Mouse (Mus musculus): ENCODE results near the gene Prex1. TPM values are rescaled to one million over a fixed set of nuclear protein-coding genes. Genes with fewer than 3 reads are reported as not detected.
A peak's percentile ranks its signal among the peaks of the same experiment; 100 is the strongest.

The Prex1 gene
- polyA plus RNA-seq, 1 experiment from 2014 or later = 10.4 TPM

DNA sequence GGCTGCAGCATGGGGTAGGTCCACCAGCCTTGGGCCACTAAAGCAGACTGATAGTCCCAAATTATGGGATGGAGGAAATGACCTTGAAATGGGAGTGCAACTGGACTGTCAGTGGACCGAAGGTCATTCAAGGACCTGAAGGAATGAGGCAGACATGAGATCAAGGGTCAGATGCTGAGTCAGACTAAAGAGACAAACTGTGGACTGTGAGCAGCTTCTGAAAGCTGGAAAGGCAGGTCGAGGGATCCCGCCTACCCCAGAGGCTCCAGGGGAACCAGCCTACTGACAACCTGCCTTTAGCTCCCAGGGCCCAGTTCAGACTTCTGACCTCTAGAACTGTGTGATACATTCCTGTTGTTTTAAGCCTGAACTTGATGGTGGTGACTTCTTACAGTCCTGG, 55.3 kb downstream of the Prex1 start:
- Histone ChIP-seq H3K4me2 (replicated peaks; ENCODE audit: low read depth, low read length) (no peak overlapping the region), H3K9ac (replicated peaks; ENCODE audit: low read depth, low read length) (no peak overlapping the region), H3K27me3 (ENCODE audit: control insufficient read depth, insufficient read depth, low read length) (no peaks in the 10 kb centered on the region), H3K4me3 (ENCODE audit: low read depth, low read length) (no peak overlapping the region), H3K4me1 (ENCODE audit: control insufficient read depth, insufficient read depth, low read length) (0 out of 2 replicates have a peak, but pooled peaks cover 4% of the 10 kb centered on the region), H3K27ac (ENCODE audit: low read length) (peak overlapping the region; percentile 48; the same call in 1 of the 2 replicates), H3K9me3 (ENCODE audit: control insufficient read depth, low read depth, low read length) (no peaks in the 10 kb centered on the region), H3K36me3 (ENCODE audit: control insufficient read depth, insufficient read depth, low read length) (no peaks in the 10 kb centered on the region)
- no peak for ATAC-seq (ENCODE audit: insufficient number of reproducible peaks, insufficient read depth, low FRiP score, low read depth)
- 72% methylated on average over 3 of the region's 3 CpGs for WGBS

DNA sequence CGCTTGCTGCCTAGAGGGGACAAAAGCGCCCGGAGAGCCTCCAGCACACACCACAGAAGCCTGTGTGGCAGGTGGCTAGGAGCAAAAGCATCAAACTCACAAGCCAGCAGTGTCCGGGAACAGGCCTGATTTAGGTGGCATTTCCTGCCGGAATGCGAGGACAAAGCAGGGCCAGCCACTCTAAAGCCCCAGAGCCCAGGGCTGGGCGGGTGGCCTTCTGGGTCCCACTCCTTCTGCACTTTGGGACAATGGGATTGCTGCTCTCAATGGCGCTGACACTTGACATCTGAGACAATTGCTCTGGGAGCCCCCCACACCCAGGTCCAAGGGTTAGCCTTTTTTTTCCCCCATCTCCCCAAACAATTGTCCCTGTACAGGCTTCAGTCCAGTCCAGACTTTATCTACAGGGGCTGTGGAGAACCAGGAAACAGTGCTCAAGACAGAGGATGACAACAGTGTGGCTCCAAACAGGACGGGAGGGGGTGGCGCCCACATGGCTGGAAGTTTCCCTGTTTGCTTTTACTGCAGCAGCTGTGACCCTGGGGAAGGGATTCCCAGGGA, 56.1 kb downstream of the Prex1 start:
- H3K27me3 ChIP-seq (ENCODE audit: control insufficient read depth, insufficient read depth, low read length) = no peaks in the 10 kb centered on the region
- no peak overlapping the region for H3K4me2 ChIP-seq (replicated peaks; ENCODE audit: low read depth, low read length)
- no peak overlapping the region for H3K4me3 ChIP-seq (ENCODE audit: low read depth, low read length)
- ATAC-seq (ENCODE audit: insufficient number of reproducible peaks, insufficient read depth, low FRiP score, low read depth) = 0 out of 2 replicates have a peak, but pooled peaks have one; percentile 24
- H3K9me3 ChIP-seq (ENCODE audit: control insufficient read depth, low read depth, low read length) = no peaks in the 10 kb centered on the region
- H3K36me3 ChIP-seq (ENCODE audit: control insufficient read depth, insufficient read depth, low read length) = no peaks in the 10 kb centered on the region
- 0 out of 2 replicates have a peak, but pooled peaks cover 4% of the 10 kb centered on the region for H3K4me1 ChIP-seq (ENCODE audit: control insufficient read depth, insufficient read depth, low read length)
- H3K27ac ChIP-seq (ENCODE audit: low read length) = peak overlapping the region; percentile 23; the same call in 1 of the 2 replicates
- WGBS = 63% methylated on average over 9 of the region's 10 CpGs
- no peak overlapping the region for H3K9ac ChIP-seq (replicated peaks; ENCODE audit: low read depth, low read length)

DNA sequence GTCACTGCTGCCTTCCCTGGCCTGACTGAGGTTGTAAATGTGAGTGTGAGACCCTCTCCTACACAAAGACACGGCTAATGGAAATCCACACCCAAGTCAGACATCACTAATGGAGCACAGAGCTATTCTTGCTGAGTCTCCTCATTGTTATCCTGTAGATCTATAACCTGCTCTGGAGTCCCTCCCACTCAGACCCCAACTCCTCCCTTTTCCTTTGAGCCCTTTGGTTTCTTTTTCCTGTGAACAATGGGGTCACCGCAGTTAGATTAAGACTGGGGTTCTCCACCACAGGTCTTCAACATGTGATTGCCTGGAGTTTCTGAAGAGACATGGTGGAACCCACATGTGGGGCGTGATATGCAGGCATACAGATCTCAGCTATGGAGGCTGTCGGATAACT, 57.0 kb downstream of the Prex1 start:
- H3K4me1 ChIP-seq (ENCODE audit: control insufficient read depth, insufficient read depth, low read length) = 0 out of 2 replicates have a peak, but pooled peaks cover 4% of the 10 kb centered on the region
- H3K36me3 ChIP-seq (ENCODE audit: control insufficient read depth, insufficient read depth, low read length) = no peaks in the 10 kb centered on the region
- no peaks in the 10 kb centered on the region for H3K9me3 ChIP-seq (ENCODE audit: control insufficient read depth, low read depth, low read length)
- H3K4me3 ChIP-seq (ENCODE audit: low read depth, low read length) = no peak overlapping the region
- no peaks in the 10 kb centered on the region for H3K27me3 ChIP-seq (ENCODE audit: control insufficient read depth, insufficient read depth, low read length)
- ATAC-seq (ENCODE audit: insufficient number of reproducible peaks, insufficient read depth, low FRiP score, low read depth) = no peak
- H3K9ac ChIP-seq (replicated peaks; ENCODE audit: low read depth, low read length) = no peak overlapping the region
- H3K4me2 ChIP-seq (replicated peaks; ENCODE audit: low read depth, low read length) = no peak overlapping the region; the same call in 1 of the 2 replicates
- peak overlapping the region; percentile 23; the same call in 1 of the 2 replicates for H3K27ac ChIP-seq (ENCODE audit: low read length)
- 61% methylated on average over 4 of the region's 4 CpGs for WGBS

DNA sequence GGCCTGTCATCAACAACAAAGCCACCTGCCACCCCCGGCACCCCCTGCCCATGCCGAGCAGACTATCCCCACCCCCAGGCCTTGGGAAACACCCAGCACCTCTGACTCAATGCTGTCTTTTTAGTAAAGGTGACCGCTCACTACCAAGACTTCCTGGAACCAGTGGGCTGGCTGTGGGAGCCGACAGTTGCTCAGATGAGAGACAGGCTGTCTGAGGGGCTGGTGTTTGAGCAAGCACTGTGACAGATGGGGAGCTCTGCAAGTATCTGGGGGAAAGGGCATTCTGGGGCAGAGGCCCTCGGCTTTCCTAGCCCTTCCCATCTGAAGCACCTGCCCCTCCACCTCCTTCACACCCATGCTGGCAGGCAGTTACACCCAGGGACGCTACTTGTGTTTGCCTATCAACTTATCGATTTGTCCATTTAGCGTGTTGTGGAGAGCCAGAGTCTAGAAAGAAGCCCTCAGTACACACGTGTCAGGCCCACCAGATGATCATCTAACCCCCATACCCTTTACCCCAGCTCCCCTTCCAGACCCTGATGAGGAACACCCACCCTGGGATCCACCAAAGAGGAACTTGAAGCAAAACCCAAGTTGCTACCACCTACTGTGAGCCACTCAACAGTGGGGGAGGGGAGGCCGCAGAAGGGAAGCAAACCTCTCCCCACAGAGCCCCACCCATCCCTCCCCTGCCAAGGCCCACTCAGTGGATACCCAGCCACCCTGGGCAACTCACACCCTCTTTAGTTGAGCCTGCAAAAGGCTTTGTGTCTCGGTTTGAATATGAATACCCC, 57.7 kb downstream of the Prex1 start:
- peak overlapping the region; percentile 18; the same call in 1 of the 2 replicates for H3K27ac ChIP-seq (ENCODE audit: low read length)
- no peaks in the 10 kb centered on the region for H3K9me3 ChIP-seq (ENCODE audit: control insufficient read depth, low read depth, low read length)
- ATAC-seq (ENCODE audit: insufficient number of reproducible peaks, insufficient read depth, low FRiP score, low read depth) = no peak
- no peaks in the 10 kb centered on the region for H3K36me3 ChIP-seq (ENCODE audit: control insufficient read depth, insufficient read depth, low read length)
- H3K9ac ChIP-seq (replicated peaks; ENCODE audit: low read depth, low read length) = no peak overlapping the region
- no peak overlapping the region; the same call in 1 of the 2 replicates for H3K4me2 ChIP-seq (replicated peaks; ENCODE audit: low read depth, low read length)
- no peaks in the 10 kb centered on the region for H3K27me3 ChIP-seq (ENCODE audit: control insufficient read depth, insufficient read depth, low read length)
- WGBS = 42% methylated on average over 11 of the region's 11 CpGs
- H3K4me1 ChIP-seq (ENCODE audit: control insufficient read depth, insufficient read depth, low read length) = 0 out of 2 replicates have a peak, but pooled peaks cover 4% of the 10 kb centered on the region
- no peak overlapping the region for H3K4me3 ChIP-seq (ENCODE audit: low read depth, low read length)

DNA sequence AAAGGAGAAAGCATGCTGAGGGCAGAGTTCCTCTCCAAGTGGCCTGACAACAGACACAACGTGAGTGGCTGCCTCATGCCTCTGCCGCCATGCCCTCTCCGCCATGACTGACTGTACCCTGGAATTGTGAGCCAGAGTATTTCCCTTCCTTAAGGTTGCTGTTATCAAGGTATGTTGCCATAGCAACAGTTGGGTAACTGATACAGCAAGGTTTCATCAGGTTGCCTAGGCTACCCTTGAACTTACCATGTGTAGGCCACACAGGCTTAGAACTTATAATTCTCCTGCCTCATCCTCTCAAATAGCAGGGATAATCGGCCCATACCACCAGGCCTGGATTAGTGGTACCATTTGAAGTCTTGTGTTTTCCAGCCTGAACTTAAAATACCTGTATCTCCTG, 58.3 kb downstream of the Prex1 start:
- no peak overlapping the region for H3K4me3 ChIP-seq (ENCODE audit: low read depth, low read length)
- H3K4me1 ChIP-seq (ENCODE audit: control insufficient read depth, insufficient read depth, low read length) = 0 out of 2 replicates have a peak, but pooled peaks cover 4% of the 10 kb centered on the region
- no peaks in the 10 kb centered on the region for H3K36me3 ChIP-seq (ENCODE audit: control insufficient read depth, insufficient read depth, low read length)
- H3K27me3 ChIP-seq (ENCODE audit: control insufficient read depth, insufficient read depth, low read length) = no peaks in the 10 kb centered on the region
- 85% methylated on average over 4 of the region's 4 CpGs for WGBS
- no peak overlapping the region for H3K4me2 ChIP-seq (replicated peaks; ENCODE audit: low read depth, low read length)
- no peaks in the 10 kb centered on the region for H3K9me3 ChIP-seq (ENCODE audit: control insufficient read depth, low read depth, low read length)
- H3K27ac ChIP-seq (ENCODE audit: low read length) = no peak overlapping the region
- H3K9ac ChIP-seq (replicated peaks; ENCODE audit: low read depth, low read length) = no peak overlapping the region
- ATAC-seq (ENCODE audit: insufficient number of reproducible peaks, insufficient read depth, low FRiP score, low read depth) = no peak

DNA sequence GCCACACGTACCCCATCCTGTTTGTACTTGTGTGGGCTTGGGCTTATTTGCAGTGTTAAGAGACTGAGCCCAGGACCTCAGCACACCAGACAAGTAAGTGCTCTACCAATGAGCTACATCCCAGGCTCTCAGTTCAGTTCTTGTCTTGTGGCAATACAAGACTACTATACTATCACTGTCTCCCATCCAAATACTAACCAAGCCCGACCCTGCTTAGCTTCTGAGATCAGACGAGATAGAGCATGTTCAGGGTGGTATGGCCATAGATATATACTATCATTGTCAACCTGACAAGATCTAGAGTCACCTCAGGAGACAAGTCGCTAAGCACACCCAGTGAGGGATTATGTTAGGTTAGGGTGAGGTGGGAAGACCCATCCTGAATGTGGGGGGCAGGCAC, 58.8 kb downstream of the Prex1 start:
- Histone ChIP-seq H3K27ac (ENCODE audit: low read length) (no peak overlapping the region), H3K4me1 (ENCODE audit: control insufficient read depth, insufficient read depth, low read length) (0 out of 2 replicates have a peak, but pooled peaks cover 4% of the 10 kb centered on the region), H3K36me3 (ENCODE audit: control insufficient read depth, insufficient read depth, low read length) (no peaks in the 10 kb centered on the region), H3K4me3 (ENCODE audit: low read depth, low read length) (no peak overlapping the region), H3K27me3 (ENCODE audit: control insufficient read depth, insufficient read depth, low read length) (no peaks in the 10 kb centered on the region), H3K9me3 (ENCODE audit: control insufficient read depth, low read depth, low read length) (no peaks in the 10 kb centered on the region), H3K9ac (replicated peaks; ENCODE audit: low read depth, low read length) (no peak overlapping the region), H3K4me2 (replicated peaks; ENCODE audit: low read depth, low read length) (no peak overlapping the region)
- ATAC-seq (ENCODE audit: insufficient number of reproducible peaks, insufficient read depth, low FRiP score, low read depth) = no peak
- 81% methylated on average over 4 of the region's 4 CpGs for WGBS

DNA sequence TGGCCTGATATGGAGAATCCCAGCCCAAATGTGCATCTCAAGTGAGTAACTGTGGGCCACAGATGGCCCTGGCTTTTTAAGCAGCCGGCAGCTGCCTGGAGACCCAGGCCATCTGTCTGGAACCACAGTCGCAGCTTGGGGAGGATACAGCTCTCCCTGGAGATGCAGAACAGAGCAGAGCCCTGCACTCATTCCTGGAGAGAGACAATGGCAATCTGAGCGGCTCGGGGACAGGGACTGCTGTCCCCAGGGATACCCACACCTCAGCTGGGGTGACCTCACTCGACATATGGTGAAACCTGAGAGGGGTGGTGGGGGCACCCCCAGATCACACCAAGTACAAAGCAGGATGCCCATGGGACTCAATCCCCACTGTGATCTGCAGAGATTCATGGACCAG, 60.1 kb downstream of the Prex1 start:
- no peaks in the 10 kb centered on the region for H3K27me3 ChIP-seq (ENCODE audit: control insufficient read depth, insufficient read depth, low read length)
- H3K9me3 ChIP-seq (ENCODE audit: control insufficient read depth, low read depth, low read length) = no peaks in the 10 kb centered on the region
- ATAC-seq (ENCODE audit: insufficient number of reproducible peaks, insufficient read depth, low FRiP score, low read depth) = no peak
- WGBS = 25% methylated on average over 5 of the region's 5 CpGs
- H3K4me2 ChIP-seq (replicated peaks; ENCODE audit: low read depth, low read length) = no peak overlapping the region
- 0 out of 2 replicates have a peak, but pooled peaks cover 4% of the 10 kb centered on the region for H3K4me1 ChIP-seq (ENCODE audit: control insufficient read depth, insufficient read depth, low read length)
- H3K9ac ChIP-seq (replicated peaks; ENCODE audit: low read depth, low read length) = no peak overlapping the region
- H3K4me3 ChIP-seq (ENCODE audit: low read depth, low read length) = no peak overlapping the region
- H3K36me3 ChIP-seq (ENCODE audit: control insufficient read depth, insufficient read depth, low read length) = no peaks in the 10 kb centered on the region
- H3K27ac ChIP-seq (ENCODE audit: low read length) = no peak overlapping the region; the same call in 1 of the 2 replicates

DNA sequence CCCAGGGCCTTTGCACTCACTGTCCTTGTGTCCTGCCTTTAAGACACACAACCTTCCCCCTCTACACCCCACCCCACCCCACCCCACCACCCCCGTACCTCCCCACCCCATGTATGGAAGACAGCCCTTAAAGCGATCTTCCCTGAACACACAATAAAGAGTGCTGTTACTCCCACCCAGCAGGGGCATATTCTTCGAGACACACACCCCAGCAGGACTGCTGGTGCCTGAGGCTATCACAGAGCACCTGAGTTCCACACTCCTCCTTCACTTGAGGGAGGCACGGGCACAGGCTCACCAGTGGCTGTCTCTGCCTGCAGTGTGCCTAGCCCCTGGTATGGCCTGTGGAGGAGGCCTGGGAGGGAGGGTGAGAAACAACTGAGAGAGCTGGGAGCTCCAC, 61.0 kb downstream of the Prex1 start:
- no peak overlapping the region for H3K4me3 ChIP-seq (ENCODE audit: low read depth, low read length)
- H3K36me3 ChIP-seq (ENCODE audit: control insufficient read depth, insufficient read depth, low read length) = no peaks in the 10 kb centered on the region
- 77% methylated on average over 4 of the region's 4 CpGs for WGBS
- 0 out of 2 replicates have a peak, but pooled peaks cover 4% of the 10 kb centered on the region for H3K4me1 ChIP-seq (ENCODE audit: control insufficient read depth, insufficient read depth, low read length)
- H3K9ac ChIP-seq (replicated peaks; ENCODE audit: low read depth, low read length) = no peak overlapping the region
- H3K27me3 ChIP-seq (ENCODE audit: control insufficient read depth, insufficient read depth, low read length) = no peaks in the 10 kb centered on the region
- no peak overlapping the region for H3K27ac ChIP-seq (ENCODE audit: low read length)
- H3K9me3 ChIP-seq (ENCODE audit: control insufficient read depth, low read depth, low read length) = no peaks in the 10 kb centered on the region
- no peak overlapping the region for H3K4me2 ChIP-seq (replicated peaks; ENCODE audit: low read depth, low read length)
- no peak for ATAC-seq (ENCODE audit: insufficient number of reproducible peaks, insufficient read depth, low FRiP score, low read depth)
